Mouse (Mus musculus): ENCODE data around the gene Tenm3. TPM values are rescaled to one million over a fixed set of nuclear protein-coding genes. Genes with fewer than 3 reads are reported as not detected.

Tenm3 gene
- total and polyA plus RNA-seq, 3 experiments: 0.03 to 0.08 (median 0.07) TPM

GRCm38 (mm10) chr8:48203161-48203560 lies 640.6 kb downstream of the Tenm3 start:
- no peak overlapping the region for H3K4me2 ChIP-seq (ENCODE audit: insufficient read depth, low read depth, poor library complexity, severe bottlenecking)
- no peak for DNase-seq (ENCODE audit: extremely low read depth)
- TF ChIP-seq MAFK (IDR thresholded peaks at IDR 0.05; ENCODE audit: insufficient replicate concordance, low read length) (no peak), E2F4 (IDR thresholded peaks at IDR 0.05; ENCODE audit: insufficient replicate concordance, low read depth, low read length) (no peak), EP300 (IDR thresholded peaks at IDR 0.05; ENCODE audit: low read length) (no peak), MAZ (IDR thresholded peaks at IDR 0.05; ENCODE audit: low read depth, low read length) (no peak), RCOR1 (conservative IDR thresholded peaks at IDR 0.05; ENCODE audit: low read depth, low read length) (no peak), GABPA (IDR thresholded peaks at IDR 0.05; ENCODE audit: insufficient replicate concordance, low read depth, low read length) (no peak), NRF1 (IDR thresholded peaks at IDR 0.05; ENCODE audit: low read depth, low read length) (no peak), SIN3A (IDR thresholded peaks at IDR 0.05; ENCODE audit: low read length) (no peak), USF2 (conservative IDR thresholded peaks at IDR 0.05; ENCODE audit: low read depth, low read length) (no peak), JUND (conservative IDR thresholded peaks at IDR 0.05; ENCODE audit: low read depth, low read length) (no peak), POLR2AphosphoS2 (IDR thresholded peaks at IDR 0.05; ENCODE audit: low read depth, low read length) (no peak), KAT2A (IDR thresholded peaks at IDR 0.05; ENCODE audit: insufficient replicate concordance, low read length) (no peak), PAX5 (IDR thresholded peaks at IDR 0.05; ENCODE audit: low read length) (no peak), ELF1 (IDR thresholded peaks at IDR 0.05; ENCODE audit: low read depth, low read length) (no peak), ZMIZ1 (IDR thresholded peaks at IDR 0.05; ENCODE audit: low read depth, low read length) (no peak), ETS1 (conservative IDR thresholded peaks at IDR 0.05; ENCODE audit: low read depth, low read length) (no peak), NELFE (IDR thresholded peaks at IDR 0.05; ENCODE audit: low read depth, low read length) (no peak), IRF4 (IDR thresholded peaks at IDR 0.05; ENCODE audit: low read depth, low read length) (no peak)
- H3K27ac ChIP-seq (ENCODE audit: insufficient read depth, low read depth): no peak overlapping the region
- in situ Hi-C loops (cut with MboI; ENCODE audit: low pct_ligation_motif_present, low pct_unique_long_range_greater_than_20kb, low sequenced_read_pairs) (loop anchor here (25.0 kb wide), 1 partner anchor 334 kb away; no protein-coding TSS in a partner anchor), dilution Hi-C loops (cut with MboI; ENCODE audit: extremely low pct_ligation_motif_present, extremely low pct_unique_long_range_greater_than_20kb, low sequenced_read_pairs) (no loop called here)
- no peaks in the 10 kb centered on the region for H3K36me3 ChIP-seq (replicated peaks in 1 of 2; ENCODE audit: control insufficient read depth in 1 of 2, insufficient read depth in 1 of 2, low read length in 1 of 2)
- no peak overlapping the region for H3K4me3 ChIP-seq (replicated peaks in 1 of 3; ENCODE audit: low read depth in 2 of 3, low read length in 2 of 3, poor library complexity in 1 of 3)
- H3K9me3 ChIP-seq (replicated peaks; ENCODE audit: low read length): peaks cover 75% of the 10 kb centered on the region
- H3K27me3 ChIP-seq (replicated peaks): no peaks in the 10 kb centered on the region
- H3K4me1 ChIP-seq (ENCODE audit: control insufficient read depth in 1 of 2, insufficient read depth in 2 of 2): no peaks in the 10 kb centered on the region
- no peaks in the 10 kb centered on the region for H3K79me2 ChIP-seq (replicated peaks; ENCODE audit: control insufficient read depth, extremely low read depth, insufficient read depth, poor library complexity, severe bottlenecking)
- H3K9ac ChIP-seq (ENCODE audit: insufficient read depth, low read depth): no peak overlapping the region

GRCm38 (mm10) chr8:48202632-48203031 lies 641.1 kb downstream of the Tenm3 start:
- Histone ChIP-seq H3K9me3 (replicated peaks; ENCODE audit: low read length) (peaks cover 78% of the 10 kb centered on the region), H3K4me3 (replicated peaks in 1 of 3; ENCODE audit: low read depth in 2 of 3, low read length in 2 of 3, poor library complexity in 1 of 3) (no peak overlapping the region), H3K79me2 (replicated peaks; ENCODE audit: control insufficient read depth, extremely low read depth, insufficient read depth, poor library complexity, severe bottlenecking) (no peaks in the 10 kb centered on the region), H3K4me1 (ENCODE audit: control insufficient read depth in 1 of 2, insufficient read depth in 2 of 2) (no peaks in the 10 kb centered on the region), H3K27ac (ENCODE audit: insufficient read depth, low read depth) (no peak overlapping the region), H3K36me3 (replicated peaks in 1 of 2; ENCODE audit: control insufficient read depth in 1 of 2, insufficient read depth in 1 of 2, low read length in 1 of 2) (no peaks in the 10 kb centered on the region), H3K4me2 (ENCODE audit: insufficient read depth, low read depth, poor library complexity, severe bottlenecking) (no peak overlapping the region), H3K9ac (ENCODE audit: insufficient read depth, low read depth) (no peak overlapping the region), H3K27me3 (replicated peaks) (no peaks in the 10 kb centered on the region)
- in situ Hi-C loops (cut with MboI; ENCODE audit: low pct_ligation_motif_present, low pct_unique_long_range_greater_than_20kb, low sequenced_read_pairs): loop anchor here (25.0 kb wide), 1 partner anchor 335 kb away; no protein-coding TSS in a partner anchor
- TF ChIP-seq NRF1 (IDR thresholded peaks at IDR 0.05; ENCODE audit: low read depth, low read length) (no peak), IRF4 (IDR thresholded peaks at IDR 0.05; ENCODE audit: low read depth, low read length) (no peak), TBP (conservative IDR thresholded peaks at IDR 0.05; ENCODE audit: low read depth, low read length) (no peak), POLR2A (IDR thresholded peaks at IDR 0.05; ENCODE audit: low read depth, low read length) (no peak), CHD2 (IDR thresholded peaks at IDR 0.05; ENCODE audit: low read length) (no peak), RCOR1 (conservative IDR thresholded peaks at IDR 0.05; ENCODE audit: low read depth, low read length) (no peak), MAZ (IDR thresholded peaks at IDR 0.05; ENCODE audit: low read depth, low read length) (no peak), ETS1 (conservative IDR thresholded peaks at IDR 0.05; ENCODE audit: low read depth, low read length) (no peak), HCFC1 (IDR thresholded peaks at IDR 0.05; ENCODE audit: low read depth, low read length) (no peak), USF2 (conservative IDR thresholded peaks at IDR 0.05; ENCODE audit: low read depth, low read length) (no peak), RAD21 (IDR thresholded peaks at IDR 0.05; ENCODE audit: low read depth, low read length) (no peak), MEF2A (IDR thresholded peaks at IDR 0.05; ENCODE audit: borderline replicate concordance, low read depth, low read length) (no peak), MAX (IDR thresholded peaks at IDR 0.05; ENCODE audit: low read length) (no peak), ZKSCAN1 (IDR thresholded peaks at IDR 0.05; ENCODE audit: borderline replicate concordance, low read depth, low read length) (no peak), ZMIZ1 (IDR thresholded peaks at IDR 0.05; ENCODE audit: low read depth, low read length) (no peak)
- dilution Hi-C loops (cut with MboI; ENCODE audit: extremely low pct_ligation_motif_present, extremely low pct_unique_long_range_greater_than_20kb, low sequenced_read_pairs): no loop called here
- DNase-seq (ENCODE audit: extremely low read depth): no peak

Data from CH12.LX (cell line).